Mouse (Mus musculus) thymus, postnatal 10 days (tissue): ENCODE data around the gene Zmynd11.
A peak's percentile ranks its signal among the peaks of the same experiment; 100 is the strongest.

Experiments
- DNase-seq, 2 experiments: peaks; one replicate each; pipeline ENCODE4 v3.0.0; 2021; ENCODE audit warnings: low spot score in 2 of 2

Zmynd11 gene

DNA sequence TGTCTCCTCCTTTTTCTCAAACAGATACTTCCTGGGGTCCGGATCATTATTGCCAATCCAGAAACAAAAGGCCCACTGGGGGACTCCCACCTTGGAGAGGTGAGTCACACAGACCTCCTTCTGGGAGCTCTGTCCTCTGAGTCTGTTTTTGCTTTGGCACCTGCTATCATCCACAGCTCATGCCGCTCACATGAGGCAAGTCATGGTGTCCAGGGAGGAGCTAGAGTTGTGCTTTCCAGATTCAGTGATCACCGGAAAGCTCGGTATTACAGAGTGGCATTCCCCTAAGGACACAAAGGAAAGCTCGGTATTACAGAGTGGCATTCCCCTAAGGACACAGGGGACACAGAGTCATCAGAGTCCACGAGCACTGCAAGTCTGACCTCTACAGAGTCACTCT lies 108.5 kb downstream of the Zmynd11 start:
- DNase-seq, result no peak

DNA sequence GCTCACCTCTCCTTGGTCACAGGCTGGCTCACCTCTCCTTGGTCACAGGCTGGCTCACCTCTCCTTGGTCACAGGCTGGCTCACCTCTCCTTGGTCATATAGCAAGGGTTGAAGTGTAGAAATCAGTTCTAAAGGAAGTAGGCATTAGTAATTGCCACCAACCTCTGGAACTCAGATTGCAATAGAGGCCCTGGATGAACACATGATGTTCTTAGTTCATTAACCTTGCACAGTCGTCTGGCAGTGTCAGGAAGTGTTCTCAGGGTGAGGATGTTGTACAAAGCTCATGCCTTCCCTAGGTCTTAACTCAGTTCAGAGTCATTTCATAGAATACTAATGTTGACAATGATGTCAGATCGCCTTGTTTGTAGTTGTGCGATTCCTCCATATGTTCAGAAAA lies 112.1 kb downstream of the Zmynd11 start:
- DNase-seq, result no peak

GRCm38 (mm10) chr13:9650580-9650979 lies 114.5 kb downstream of the Zmynd11 start:
- no peak for DNase-seq

DNA sequence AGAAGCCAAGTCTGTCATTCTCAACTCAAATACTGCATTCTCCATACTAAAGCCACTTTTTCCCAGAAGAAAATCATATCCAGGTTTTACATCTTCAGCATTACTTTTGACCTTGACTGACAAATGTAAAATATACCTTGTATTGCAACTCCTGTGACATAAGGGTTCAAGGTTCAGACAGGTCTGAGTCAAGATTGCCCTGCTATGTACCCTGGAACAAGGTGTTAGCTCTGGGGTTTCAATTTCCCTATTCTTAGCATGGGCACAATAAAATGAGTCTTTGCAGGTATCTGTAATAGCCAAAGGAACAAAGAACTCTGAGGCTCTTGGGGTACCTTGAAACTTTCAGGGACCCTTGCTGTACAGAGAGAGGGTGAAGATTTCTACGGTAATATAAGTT lies 115.2 kb downstream of the Zmynd11 start:
- no peak for DNase-seq

DNA sequence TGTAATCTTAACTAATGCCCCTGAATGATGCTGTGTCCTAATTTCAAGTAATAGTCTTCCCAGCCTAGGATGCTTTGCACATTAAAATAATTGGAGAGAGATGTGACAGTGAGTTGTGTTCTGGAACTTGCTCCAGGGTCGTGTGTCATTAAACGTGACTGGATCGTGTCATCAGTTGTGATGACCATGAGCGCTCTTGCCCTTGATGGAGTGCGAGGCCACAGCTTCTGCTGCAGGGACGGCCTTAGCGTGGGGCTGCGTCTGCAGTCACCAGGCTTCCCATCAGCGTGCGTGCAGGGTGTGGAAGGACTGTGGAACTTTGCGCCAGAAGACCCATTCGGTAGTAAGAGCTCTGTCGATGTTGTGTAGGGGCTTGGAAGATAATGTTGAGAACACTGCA lies 116.4 kb downstream of the Zmynd11 start:
- DNase-seq, result no peak

- no peak for DNase-seq
Observed at GRCm38 (mm10) chr13:9637949-9638348, 127.2 kb downstream of the Zmynd11 start.

DNA sequence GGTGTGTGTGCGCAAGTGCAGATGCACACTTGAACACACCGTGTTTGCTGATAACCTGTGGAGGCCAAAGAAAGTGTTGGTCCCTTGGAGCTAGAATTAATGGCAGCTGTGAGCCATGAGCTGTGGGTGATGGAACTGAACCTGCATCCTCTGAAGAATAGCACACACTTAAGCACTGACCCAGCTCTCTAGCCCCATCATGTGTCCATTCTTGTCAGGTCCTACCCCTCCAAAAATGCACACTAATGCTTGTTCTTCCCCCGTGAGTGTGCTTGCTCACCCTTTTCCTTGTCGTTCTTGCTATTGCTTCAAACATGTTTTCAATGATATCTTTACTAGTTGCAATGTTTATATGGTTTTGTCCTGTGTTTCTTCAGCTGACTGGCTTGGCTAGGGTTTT lies 128.6 kb downstream of the Zmynd11 start:
- peak in 1 of 2 experiments; percentile 24 for DNase-seq

DNA sequence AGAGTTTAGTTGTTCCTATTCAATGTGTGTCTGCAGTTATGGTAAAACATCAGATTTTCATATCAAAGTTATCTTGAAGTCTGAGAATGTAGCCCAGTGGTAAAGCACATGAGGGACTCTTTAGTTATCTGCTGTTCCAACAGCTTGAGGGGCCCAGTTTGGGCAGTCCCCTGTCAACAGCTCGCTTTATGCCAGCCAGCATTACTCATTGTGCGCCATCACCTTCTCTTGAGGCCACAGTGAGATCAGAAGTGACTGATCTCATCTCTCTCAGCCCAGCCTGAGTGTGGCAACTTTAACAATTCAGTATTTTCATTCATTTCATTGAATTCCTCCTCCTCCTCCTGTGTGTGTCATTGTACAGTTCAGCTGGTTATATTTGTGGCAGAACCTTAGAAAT lies 129.2 kb downstream of the Zmynd11 start:
- DNase-seq, result no peak
